Mouse (Mus musculus): ENCODE measurements around the gene Pithd1. TPM values are rescaled to one million over a fixed set of nuclear protein-coding genes. Genes with fewer than 3 reads are reported as not detected.

Gene Pithd1
- polyA plus RNA-seq, 1 experiment from 2014 or later = 67.1 TPM

DNA sequence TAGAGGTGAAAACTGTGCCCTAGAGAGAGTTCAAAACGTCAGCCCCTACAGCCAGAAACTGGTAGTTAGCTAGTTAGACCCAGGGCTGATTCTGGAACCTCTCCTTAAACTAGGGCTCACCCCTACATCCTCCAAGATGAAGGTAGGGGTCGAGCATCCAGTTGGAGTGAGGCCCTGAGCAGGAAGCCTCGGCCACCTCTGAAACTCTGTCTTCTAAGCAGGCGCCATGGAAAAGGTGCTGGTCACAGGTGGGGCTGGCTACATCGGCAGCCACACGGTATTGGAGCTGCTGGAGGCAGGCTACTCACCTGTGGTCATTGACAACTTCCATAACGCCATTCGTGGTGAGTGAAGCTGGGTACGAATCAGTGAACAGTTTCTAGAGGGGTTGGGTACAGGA is 22.0 kb downstream of the Pithd1 start:
- H3K27ac ChIP-seq (ENCODE audit: low read depth, low read length) = no peak overlapping the region
- H3K36me3 ChIP-seq (ENCODE audit: control insufficient read depth, insufficient read depth, low read length) = peaks cover 43% of the 10 kb centered on the region
- 82% methylated on average over 9 of the region's 9 CpGs for WGBS
- H3K4me2 ChIP-seq (ENCODE audit: low read length) = peak overlapping the region; percentile 64; the same call in 1 of the 2 replicates
- H3K9ac ChIP-seq (ENCODE audit: low read depth, low read length) = no peak overlapping the region
- H3K9me3 ChIP-seq (ENCODE audit: control insufficient read depth, low read length) = no peaks in the 10 kb centered on the region
- H3K27me3 ChIP-seq (replicated peaks; ENCODE audit: control insufficient read depth, insufficient read depth, low read length) = no peaks in the 10 kb centered on the region
- no peak for ATAC-seq
- H3K4me3 ChIP-seq (ENCODE audit: low read length) = no peak overlapping the region
- H3K4me1 ChIP-seq (ENCODE audit: control insufficient read depth, insufficient read depth, low read depth, low read length) = peaks cover 17% of the 10 kb centered on the region

DNA sequence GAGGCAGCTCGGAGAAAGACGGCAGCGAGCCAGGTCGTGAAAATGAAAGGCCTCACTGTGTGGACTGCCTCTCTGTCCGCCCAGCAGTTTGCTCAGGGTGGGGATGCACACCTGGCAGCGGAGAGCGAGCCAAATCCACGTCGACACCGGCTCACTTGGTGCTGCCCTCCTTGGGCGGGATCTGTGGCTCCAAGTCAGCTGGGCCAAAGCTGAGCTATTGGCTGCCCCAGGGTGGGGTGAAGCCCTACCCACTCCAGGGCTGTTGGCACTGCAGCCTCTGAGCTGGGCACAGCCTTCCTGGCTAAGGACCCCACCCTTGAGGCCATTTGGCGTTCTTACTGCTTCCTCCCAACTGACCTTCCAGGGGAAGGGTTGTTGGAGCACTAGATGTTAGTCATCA is 22.6 kb downstream of the Pithd1 start:
- 5% methylated on average over 12 of the region's 12 CpGs for WGBS
- peaks cover 42% of the 10 kb centered on the region for H3K36me3 ChIP-seq (ENCODE audit: control insufficient read depth, insufficient read depth, low read length)
- H3K27ac ChIP-seq (ENCODE audit: low read depth, low read length) = peak overlapping the region; percentile 94

DNA sequence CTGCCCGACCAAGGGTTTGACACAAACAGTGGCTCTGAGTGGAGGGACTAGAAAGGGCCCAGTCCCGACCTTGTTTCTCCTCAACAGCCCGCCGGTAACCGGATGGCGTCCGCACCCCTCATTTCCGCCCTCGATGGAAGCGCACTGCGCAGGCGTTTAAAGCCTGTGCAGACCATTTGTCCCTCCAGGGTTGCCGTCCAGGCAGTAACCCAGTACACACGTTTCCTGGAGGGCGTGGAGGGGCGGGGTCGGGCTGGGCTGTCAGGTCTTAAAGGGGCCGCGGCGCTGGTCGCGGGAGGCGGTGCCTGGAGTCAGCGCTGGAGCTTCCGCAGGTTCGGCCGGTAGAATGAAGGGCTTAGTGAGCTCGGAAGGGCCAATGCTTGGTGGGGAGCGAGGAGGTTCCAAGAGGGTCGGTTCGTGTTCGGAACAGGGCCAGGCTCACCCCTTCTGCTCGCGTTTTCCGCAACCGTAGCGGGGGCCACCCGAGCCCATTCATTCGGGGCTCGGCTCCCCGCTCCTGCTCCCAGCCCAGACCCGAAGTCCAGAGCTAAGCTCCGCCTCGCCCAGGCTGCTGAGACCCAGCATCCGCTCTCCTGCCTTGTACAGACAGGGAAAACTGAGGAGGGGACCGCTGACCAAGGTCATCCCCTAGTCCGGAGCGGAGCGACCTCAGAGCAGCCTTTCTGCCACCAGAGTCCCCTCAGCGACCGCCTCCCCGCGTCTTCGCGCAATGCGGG is 23.4 kb downstream of the Pithd1 start, which contains the start of gene Gale:
Gene Gale, plus strand, starts transcription at position 271 of the 737 bp plus-strand sequence.
- H3K36me3 ChIP-seq (ENCODE audit: control insufficient read depth, insufficient read depth, low read length) = peaks cover 39% of the 10 kb centered on the region
- H3K4me2 ChIP-seq (ENCODE audit: low read length) = peak within 1 kb of the TSS; percentile 64
- peak within 1 kb of the TSS; percentile 94 for H3K27ac ChIP-seq (ENCODE audit: low read depth, low read length)
- ATAC-seq = peak; percentile 93
- peak within 1 kb of the TSS; percentile 85 for H3K4me3 ChIP-seq (ENCODE audit: low read length)
- peaks cover 17% of the 10 kb centered on the region for H3K4me1 ChIP-seq (ENCODE audit: control insufficient read depth, insufficient read depth, low read depth, low read length)
- 0% methylated on average over 50 of the region's 56 CpGs for WGBS
- H3K9me3 ChIP-seq (ENCODE audit: control insufficient read depth, low read length) = no peaks in the 10 kb centered on the region
- peak within 1 kb of the TSS; percentile 90 for H3K9ac ChIP-seq (ENCODE audit: low read depth, low read length)
- H3K27me3 ChIP-seq (replicated peaks; ENCODE audit: control insufficient read depth, insufficient read depth, low read length) = no peaks in the 10 kb centered on the region

More for the DNA sequence above, 22.6 kb downstream of the Pithd1 start:
- Histone ChIP-seq H3K4me2 (ENCODE audit: low read length) (peak overlapping the region; percentile 64), H3K9me3 (ENCODE audit: control insufficient read depth, low read length) (no peaks in the 10 kb centered on the region), H3K4me3 (ENCODE audit: low read length) (peak overlapping the region; percentile 85), H3K4me1 (ENCODE audit: control insufficient read depth, insufficient read depth, low read depth, low read length) (peaks cover 17% of the 10 kb centered on the region), H3K27me3 (replicated peaks; ENCODE audit: control insufficient read depth, insufficient read depth, low read length) (no peaks in the 10 kb centered on the region), H3K9ac (ENCODE audit: low read depth, low read length) (peak overlapping the region; percentile 90)
- ATAC-seq = no peak

DNA sequence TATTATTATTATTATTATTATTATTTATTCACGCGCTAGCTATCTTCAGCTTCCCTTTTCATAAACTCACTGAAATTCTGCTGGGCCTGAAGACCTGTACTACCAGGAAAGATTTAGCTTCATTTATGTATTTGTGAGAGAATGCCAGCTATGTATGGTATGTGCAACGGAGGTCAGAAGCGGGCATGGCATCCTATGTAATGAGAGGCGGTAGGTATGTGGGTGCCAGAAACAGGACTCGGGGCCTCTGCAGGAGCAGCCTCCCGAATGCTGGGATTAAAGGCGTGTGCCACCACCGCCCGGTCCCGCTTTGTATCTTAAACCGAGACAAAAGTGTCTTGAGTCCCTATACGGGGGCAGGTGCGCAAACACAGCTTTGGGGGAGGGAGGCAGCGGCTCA is 24.1 kb downstream of the Pithd1 start:
- ATAC-seq = no peak
- Histone ChIP-seq H3K9ac (ENCODE audit: low read depth, low read length) (peak overlapping the region; percentile 90), H3K27me3 (replicated peaks; ENCODE audit: control insufficient read depth, insufficient read depth, low read length) (no peaks in the 10 kb centered on the region), H3K4me2 (ENCODE audit: low read length) (peak overlapping the region; percentile 64), H3K27ac (ENCODE audit: low read depth, low read length) (peak overlapping the region; percentile 94), H3K4me3 (ENCODE audit: low read length) (peak overlapping the region; percentile 85), H3K4me1 (ENCODE audit: control insufficient read depth, insufficient read depth, low read depth, low read length) (peaks cover 17% of the 10 kb centered on the region), H3K36me3 (ENCODE audit: control insufficient read depth, insufficient read depth, low read length) (peaks cover 37% of the 10 kb centered on the region), H3K9me3 (ENCODE audit: control insufficient read depth, low read length) (no peaks in the 10 kb centered on the region)
- 8% methylated on average over 15 of the region's 15 CpGs for WGBS

DNA sequence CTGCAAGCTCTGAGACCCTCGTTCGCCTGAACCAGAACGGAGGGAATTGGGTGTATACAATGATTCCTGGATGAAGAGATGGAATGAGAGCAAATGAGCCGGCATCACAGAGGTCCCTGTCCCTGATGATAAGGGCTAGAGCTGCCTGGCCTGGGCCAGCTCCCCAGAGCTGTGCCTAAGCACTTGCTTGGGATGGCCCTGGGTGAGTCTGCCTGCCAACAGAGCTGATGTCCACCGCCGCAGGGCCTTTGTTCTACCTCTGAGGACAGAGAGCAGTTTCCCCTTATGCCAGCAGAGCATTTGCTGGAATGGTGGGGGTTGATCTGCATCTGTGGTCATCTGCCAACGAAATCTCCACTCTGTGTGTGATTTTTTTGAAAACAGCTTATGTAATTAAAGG is 24.9 kb downstream of the Pithd1 start:
- H3K9ac ChIP-seq (ENCODE audit: low read depth, low read length) = no peak overlapping the region
- peaks cover 17% of the 10 kb centered on the region for H3K4me1 ChIP-seq (ENCODE audit: control insufficient read depth, insufficient read depth, low read depth, low read length)
- 91% methylated on average over 7 of the region's 7 CpGs for WGBS
- no peaks in the 10 kb centered on the region for H3K9me3 ChIP-seq (ENCODE audit: control insufficient read depth, low read length)
- no peaks in the 10 kb centered on the region for H3K27me3 ChIP-seq (replicated peaks; ENCODE audit: control insufficient read depth, insufficient read depth, low read length)
- H3K36me3 ChIP-seq (ENCODE audit: control insufficient read depth, insufficient read depth, low read length) = peaks cover 32% of the 10 kb centered on the region
- H3K4me3 ChIP-seq (ENCODE audit: low read length) = no peak overlapping the region
- no peak overlapping the region for H3K4me2 ChIP-seq (ENCODE audit: low read length)
- no peak for ATAC-seq
- no peak overlapping the region for H3K27ac ChIP-seq (ENCODE audit: low read depth, low read length)

DNA sequence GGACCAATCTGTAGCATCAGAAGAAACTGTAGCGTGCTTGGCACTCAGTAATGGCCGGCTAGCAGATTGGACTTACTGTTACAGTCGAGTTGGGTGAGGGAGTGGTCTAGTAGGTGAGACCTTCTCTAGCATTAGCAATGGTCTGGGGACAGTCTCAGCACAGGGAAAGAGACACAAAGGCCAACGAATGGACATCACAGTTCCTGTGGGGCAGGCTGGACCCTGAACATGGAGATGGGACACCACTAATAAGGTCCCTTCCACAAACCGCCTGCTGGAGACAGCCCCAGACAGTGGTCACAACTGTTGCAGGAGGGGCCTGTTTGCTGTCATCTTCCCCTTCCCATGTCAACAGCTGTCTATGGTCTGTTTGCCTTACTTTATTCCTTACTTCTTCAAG is 25.4 kb downstream of the Pithd1 start:
- WGBS = 91% methylated on average over 5 of the region's 5 CpGs
- no peak overlapping the region for H3K4me3 ChIP-seq (ENCODE audit: low read length)
- no peak overlapping the region for H3K27ac ChIP-seq (ENCODE audit: low read depth, low read length)
- no peak for ATAC-seq
- H3K4me1 ChIP-seq (ENCODE audit: control insufficient read depth, insufficient read depth, low read depth, low read length) = peaks cover 17% of the 10 kb centered on the region
- no peaks in the 10 kb centered on the region for H3K9me3 ChIP-seq (ENCODE audit: control insufficient read depth, low read length)
- H3K36me3 ChIP-seq (ENCODE audit: control insufficient read depth, insufficient read depth, low read length) = peaks cover 28% of the 10 kb centered on the region
- H3K9ac ChIP-seq (ENCODE audit: low read depth, low read length) = no peak overlapping the region
- H3K4me2 ChIP-seq (ENCODE audit: low read length) = no peak overlapping the region
- H3K27me3 ChIP-seq (replicated peaks; ENCODE audit: control insufficient read depth, insufficient read depth, low read length) = no peaks in the 10 kb centered on the region

DNA sequence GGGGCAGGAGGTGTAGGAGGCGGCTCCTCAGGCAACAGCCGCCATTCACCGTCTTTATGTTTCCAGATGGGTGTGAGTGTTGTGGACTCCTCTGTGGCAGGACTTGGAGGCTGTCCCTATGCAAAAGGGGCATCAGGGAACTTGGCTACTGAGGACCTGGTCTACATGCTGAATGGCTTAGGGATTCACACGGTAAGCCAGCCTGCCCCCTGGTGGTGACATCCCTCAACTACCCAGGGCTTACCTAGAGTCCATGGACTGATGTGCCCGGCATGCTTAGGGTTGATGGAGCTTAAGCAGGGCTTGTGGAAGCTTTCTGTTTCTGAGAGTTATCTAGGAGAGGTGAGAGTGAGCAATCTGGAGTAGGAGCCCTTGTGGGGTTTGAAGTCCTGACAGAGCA is 26.3 kb downstream of the Pithd1 start:
- ATAC-seq = no peak
- peaks cover 26% of the 10 kb centered on the region for H3K36me3 ChIP-seq (ENCODE audit: control insufficient read depth, insufficient read depth, low read length)
- peaks cover 17% of the 10 kb centered on the region for H3K4me1 ChIP-seq (ENCODE audit: control insufficient read depth, insufficient read depth, low read depth, low read length)
- no peaks in the 10 kb centered on the region for H3K9me3 ChIP-seq (ENCODE audit: control insufficient read depth, low read length)
- 16% methylated on average over 5 of the region's 5 CpGs for whole genome bisulfite sequencing
- no peak overlapping the region for H3K4me2 ChIP-seq (ENCODE audit: low read length)
- H3K27me3 ChIP-seq (replicated peaks; ENCODE audit: control insufficient read depth, insufficient read depth, low read length) = no peaks in the 10 kb centered on the region
- no peak overlapping the region for H3K27ac ChIP-seq (ENCODE audit: low read depth, low read length)
- no peak overlapping the region for H3K9ac ChIP-seq (ENCODE audit: low read depth, low read length)
- H3K4me3 ChIP-seq (ENCODE audit: low read length) = no peak overlapping the region

DNA sequence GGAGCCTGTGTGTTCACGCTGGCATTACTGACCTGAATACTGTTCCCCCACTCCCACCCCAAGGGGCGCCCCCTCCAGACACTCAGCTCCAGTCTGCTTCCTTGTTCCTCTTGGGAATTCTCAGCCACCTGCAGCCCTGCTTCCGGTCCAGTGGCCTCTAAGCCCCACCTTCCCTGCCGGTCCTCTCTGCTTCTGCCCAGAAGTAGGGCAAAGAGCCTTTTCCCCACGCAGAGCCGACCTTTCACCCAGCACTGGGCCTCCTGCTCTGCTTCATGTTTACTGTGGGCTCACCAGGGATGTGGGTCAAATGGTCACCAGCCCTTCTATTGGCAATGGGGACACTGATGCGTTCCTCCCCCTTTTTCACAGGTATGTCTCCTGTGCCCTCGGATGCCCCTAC is 28.7 kb downstream of the Pithd1 start:
- Histone ChIP-seq H3K4me3 (ENCODE audit: low read length) (no peak overlapping the region), H3K9me3 (ENCODE audit: control insufficient read depth, low read length) (no peaks in the 10 kb centered on the region), H3K27ac (ENCODE audit: low read depth, low read length) (no peak overlapping the region), H3K4me2 (ENCODE audit: low read length) (no peak overlapping the region), H3K27me3 (replicated peaks; ENCODE audit: control insufficient read depth, insufficient read depth, low read length) (no peaks in the 10 kb centered on the region), H3K36me3 (ENCODE audit: control insufficient read depth, insufficient read depth, low read length) (peaks cover 33% of the 10 kb centered on the region), H3K4me1 (ENCODE audit: control insufficient read depth, insufficient read depth, low read depth, low read length) (peaks cover 6% of the 10 kb centered on the region), H3K9ac (ENCODE audit: low read depth, low read length) (no peak overlapping the region)
- ATAC-seq = no peak
- WGBS = 63% methylated on average over 8 of the region's 8 CpGs

DNA sequence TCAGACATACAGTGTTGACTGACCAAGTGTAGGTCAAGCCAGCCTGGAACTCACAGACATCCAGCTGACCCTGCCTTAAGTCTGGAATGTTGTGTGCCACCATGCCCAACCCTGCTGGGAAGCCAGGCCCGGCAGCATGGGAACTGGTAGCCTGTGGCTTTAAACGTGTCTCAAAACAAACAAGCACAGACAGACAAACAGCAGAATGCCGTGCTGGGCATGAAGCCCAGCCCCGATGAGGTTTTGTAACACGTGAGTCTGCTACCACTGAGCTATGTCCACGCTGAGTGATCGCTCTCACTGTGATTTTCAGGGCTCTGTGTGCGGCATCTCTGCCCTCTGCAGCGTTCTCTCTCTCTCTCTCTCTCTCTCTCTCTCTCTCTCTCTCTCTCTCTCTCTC is 31.2 kb downstream of the Pithd1 start:
- no peak overlapping the region for H3K4me2 ChIP-seq (ENCODE audit: low read length)
- 74% methylated on average over 7 of the region's 9 CpGs for WGBS
- no peak overlapping the region for H3K27ac ChIP-seq (ENCODE audit: low read depth, low read length)
- no peaks in the 10 kb centered on the region for H3K27me3 ChIP-seq (replicated peaks; ENCODE audit: control insufficient read depth, insufficient read depth, low read length)
- no peak overlapping the region for H3K9ac ChIP-seq (ENCODE audit: low read depth, low read length)
- H3K9me3 ChIP-seq (ENCODE audit: control insufficient read depth, low read length) = no peaks in the 10 kb centered on the region
- H3K36me3 ChIP-seq (ENCODE audit: control insufficient read depth, insufficient read depth, low read length) = peaks cover 44% of the 10 kb centered on the region
- H3K4me1 ChIP-seq (ENCODE audit: control insufficient read depth, insufficient read depth, low read depth, low read length) = no peaks in the 10 kb centered on the region
- ATAC-seq = no peak
- H3K4me3 ChIP-seq (ENCODE audit: low read length) = no peak overlapping the region
